Mouse (Mus musculus) olfactory bulb, adult 2 months (tissue): ENCODE results near the gene Mpc2.

Experiments
- CTCF ChIP-seq: fragments of 200-500 bp; IDR thresholded peaks from 2 replicates; pipeline ENCODE4 v1.5.1; 2012; ENCODE audit warnings: low read depth, mild to moderate bottlenecking, low read length, moderate library complexity; ENCODE audit not compliant: insufficient read depth
- POLR2A ChIP-seq: fragments of 200-500 bp; IDR thresholded peaks from 2 replicates; pipeline ENCODE4 v1.6.1; 2012; ENCODE audit warnings: mild to moderate bottlenecking, low read depth, low read length, moderate library complexity; ENCODE audit not compliant: insufficient read depth

- TF ChIP-seq POLR2A (no peak), CTCF (no peak)
These were observed 38.4 kb downstream of the Mpc2 start for GRCm38 (mm10) chr1:165498856-165499255.
